Mouse (Mus musculus): ENCODE data around the gene Cd68.
"Not testable (repeated sequence)": the region's sequence is repeated elsewhere in the genome, so short reads cannot be mapped to it uniquely, and the experiment has no call there.

Cd68 gene

DNA sequence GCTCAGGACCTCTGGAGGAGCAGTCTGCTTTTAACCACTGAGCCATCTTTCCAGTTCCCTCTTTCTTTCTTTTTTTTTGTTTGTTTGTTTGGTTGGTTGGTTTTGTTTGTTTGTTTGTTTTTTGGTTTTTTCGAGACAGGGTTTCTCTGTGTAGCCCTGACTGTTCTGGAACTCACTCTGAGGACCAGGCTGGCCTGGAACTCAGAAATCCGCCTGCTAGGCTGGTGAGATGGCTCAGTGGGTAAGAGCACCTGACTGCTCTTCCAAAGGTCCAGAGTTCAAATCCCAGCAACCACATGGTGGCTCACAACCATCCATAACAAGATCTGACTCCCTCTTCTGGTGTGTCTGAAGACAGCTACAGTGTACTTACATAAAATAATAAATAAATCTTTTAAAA, 41.6 kb downstream of the Cd68 start:
- not testable (repeated sequence) for DNase-seq (ENCODE audit: low spot score)

DNA sequence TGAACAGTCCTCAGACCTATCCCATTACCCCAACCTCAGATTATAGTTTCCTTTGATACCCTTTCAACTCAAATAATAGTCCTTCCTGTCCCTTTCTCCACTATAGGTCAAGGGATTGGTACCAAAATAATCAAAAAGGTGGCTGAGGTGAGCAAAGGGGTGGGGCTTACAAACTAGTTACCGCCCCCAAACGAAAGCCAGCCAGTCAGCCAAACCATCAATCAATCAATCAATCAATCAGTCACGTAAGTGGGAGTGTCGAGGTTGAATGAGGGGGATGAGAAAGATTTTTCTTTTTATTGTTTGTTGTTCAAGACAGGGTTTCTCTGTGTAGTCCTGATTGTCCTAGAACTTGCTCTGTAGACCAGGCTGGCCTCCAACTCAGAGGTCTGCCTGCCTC, 42.9 kb downstream of the Cd68 start:
- no peak for DNase-seq (ENCODE audit: low spot score)

- no peak for DNase-seq (ENCODE audit: low spot score)
Observed at GRCm38 (mm10) chr11:69622406-69622805, 43.5 kb downstream of the Cd68 start.

DNA sequence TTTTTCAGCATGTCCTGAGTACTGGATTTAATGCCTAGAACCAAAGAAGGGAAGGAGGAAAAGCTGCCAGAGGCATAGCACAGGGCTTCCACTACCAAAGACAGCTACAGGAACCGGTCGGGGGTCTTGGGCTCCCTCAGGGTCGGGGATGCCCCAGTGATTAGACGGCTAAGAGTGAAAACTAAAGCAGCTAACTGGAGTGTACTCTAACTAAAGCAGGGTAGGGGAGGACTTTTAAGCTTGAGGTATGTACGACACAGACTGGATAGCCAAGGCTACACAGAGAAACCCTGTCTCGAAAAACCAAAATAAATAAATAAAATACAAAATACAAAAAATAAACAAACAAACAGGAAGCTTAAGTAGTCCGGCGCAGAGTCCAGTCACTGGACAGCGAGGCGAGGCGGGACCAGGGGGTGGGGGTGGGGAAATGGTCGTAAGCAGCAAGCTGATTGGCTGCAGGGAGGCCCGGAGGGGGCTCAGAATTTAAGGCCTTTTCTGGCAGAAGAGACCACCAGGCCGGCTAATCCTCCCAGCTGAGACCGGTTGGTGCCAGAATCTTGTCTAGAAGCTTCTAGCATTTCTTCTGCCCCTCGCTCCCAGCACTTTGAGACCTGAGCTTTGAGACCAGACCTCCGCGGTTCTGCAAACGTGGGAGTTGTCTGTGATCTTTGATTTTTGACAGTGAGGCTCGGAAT, 44.2 kb downstream of the Cd68 start, which contains the start of gene Sat2:
Gene Sat2 (plus strand): TSS at position 454 of the 698 bp plus-strand sequence.
- DNase-seq (ENCODE audit: low spot score), result no peak

DNA sequence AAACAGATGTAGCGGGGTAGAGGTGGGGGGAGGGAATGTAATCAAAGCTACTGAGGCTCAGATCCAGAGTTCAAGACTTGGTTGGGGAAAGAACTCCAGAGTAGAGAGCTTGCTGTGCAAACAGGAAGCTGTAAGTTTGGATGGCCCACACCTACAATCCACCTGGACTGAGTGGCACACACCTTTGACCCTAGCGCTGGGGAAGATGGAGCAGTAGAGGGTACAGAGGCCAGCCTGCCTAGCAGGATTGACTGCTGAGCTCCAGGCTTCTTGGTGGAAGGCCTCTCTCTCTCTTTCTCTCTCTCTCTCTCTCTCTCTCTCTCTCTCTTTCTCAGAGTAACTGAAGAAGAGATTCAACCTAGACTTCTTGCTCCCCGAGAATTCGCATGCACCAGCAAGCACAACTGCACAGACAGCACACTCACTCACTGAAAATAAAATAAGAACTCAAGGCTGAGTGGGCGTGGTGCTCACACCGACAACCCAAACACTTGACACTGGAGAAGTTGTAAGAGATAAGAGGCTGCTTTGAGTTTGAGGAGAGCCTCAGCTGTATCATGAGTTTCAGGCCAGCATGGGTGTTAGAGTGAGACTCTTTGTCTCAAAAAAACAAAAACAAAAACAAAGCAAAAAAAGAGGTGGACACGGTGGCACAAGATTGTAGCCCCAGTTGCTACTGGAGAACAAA, 45.4 kb downstream of the Cd68 start:
- no peak for DNase-seq (ENCODE audit: low spot score)

GRCm38 (mm10) chr11:69617805-69618204, 48.1 kb downstream of the Cd68 start, which contains the start of gene Shbg:
TSS of gene Shbg (minus strand) at chr11:69617905.
- no peak for DNase-seq (ENCODE audit: low spot score)

DNA sequence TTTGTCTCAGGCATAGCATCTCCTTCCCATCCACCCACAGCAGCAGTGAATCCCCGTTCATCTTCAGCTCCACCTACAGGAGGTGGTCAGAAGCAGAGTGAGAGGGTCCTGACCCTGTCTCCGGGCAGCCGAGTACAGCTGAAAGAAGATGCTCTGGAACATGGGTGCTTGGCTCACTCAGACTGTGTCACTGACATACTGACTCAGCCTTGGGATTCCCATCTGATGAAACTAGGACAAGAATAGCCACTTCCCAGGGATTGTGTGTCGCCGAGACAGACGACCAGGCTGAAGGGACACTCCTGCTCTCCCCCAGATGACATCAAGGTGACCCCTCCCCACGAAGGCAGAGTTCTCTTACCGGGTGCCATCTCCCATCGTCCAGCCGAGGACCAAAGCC, 49.2 kb downstream of the Cd68 start:
- DNase-seq (ENCODE audit: low spot score), result no peak

DNA sequence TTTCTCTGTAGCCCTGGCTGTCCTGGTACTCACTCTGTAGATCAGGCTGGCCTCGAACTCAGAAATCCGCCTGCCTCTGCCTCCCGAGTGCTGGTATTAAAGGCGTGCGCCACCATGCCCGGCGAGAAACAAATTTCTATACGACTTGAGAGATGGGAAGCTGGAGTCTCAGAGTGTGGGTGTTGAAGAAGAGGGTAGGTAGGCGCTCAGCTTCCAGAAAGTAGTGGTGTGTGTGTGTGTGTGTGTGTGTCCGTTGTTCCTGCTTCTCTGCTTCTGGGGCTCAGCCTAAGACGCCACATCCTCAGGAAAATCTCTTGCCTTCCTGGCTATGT, 51.7 kb downstream of the Cd68 start:
- DNase-seq (ENCODE audit: low spot score), result not testable (repeated sequence)

Data from c-Kit-positive CD71-positive TER-119-positive erythroid progenitor cells, embryonic 14.5 days (primary cell).